Mouse (Mus musculus) embryonic fibroblast, embryonic 13.5 days (primary cell): Measurements from ENCODE around the gene Tmem253.

ENCODE experiments used
- CTCF ChIP-seq: IDR thresholded peaks from 2 replicates; pipeline ENCODE4 v1.5.1; 2011; ENCODE audit warnings: mild to moderate bottlenecking, control low read depth, low read length, moderate library complexity, borderline replicate concordance; ENCODE audit not compliant: insufficient read depth
- POLR2A ChIP-seq: IDR thresholded peaks from 2 replicates; pipeline ENCODE4 v1.6.1; 2011; ENCODE audit warnings: low read depth, mild to moderate bottlenecking, control low read depth, low read length, moderate library complexity

- TF ChIP-seq CTCF = no peak
- TF ChIP-seq POLR2A = no peak
Observed at GRCm38 (mm10) chr14:52009841-52010240, 5.6 kb upstream of the Tmem253 start.
